Mouse (Mus musculus): ENCODE data around the gene Exoc3l4.

The Exoc3l4 gene

GRCm38 (mm10) chr12:111434164-111434744 is 17.4 kb downstream of the Exoc3l4 start:
- no peak for DNase-seq (ENCODE audit: low read depth, low spot score)

GRCm38 (mm10) chr12:111434745-111435327 is 18.0 kb downstream of the Exoc3l4 start:
- no peak for DNase-seq (ENCODE audit: low read depth, low spot score)

GRCm38 (mm10) chr12:111436170-111436569 is 19.4 kb downstream of the Exoc3l4 start:
- DNase-seq (ENCODE audit: low read depth, low spot score) = no peak

GRCm38 (mm10) chr12:111436640-111437039 is 19.8 kb downstream of the Exoc3l4 start:
- DNase-seq (ENCODE audit: low read depth, low spot score) = no peak

GRCm38 (mm10) chr12:111437222-111437900 is 20.5 kb downstream of the Exoc3l4 start:
- no peak for DNase-seq (ENCODE audit: low read depth, low spot score)

- DNase-seq (ENCODE audit: low read depth, low spot score) = no peak
These were observed 22.0 kb downstream of the Exoc3l4 start for GRCm38 (mm10) chr12:111438850-111439249.

GRCm38 (mm10) chr12:111440701-111441373 is 24.0 kb downstream of the Exoc3l4 start:
- DNase-seq (ENCODE audit: low read depth, low spot score) = no peak

- DNase-seq (ENCODE audit: low read depth, low spot score) = no peak
These were observed 24.7 kb downstream of the Exoc3l4 start for GRCm38 (mm10) chr12:111441523-111441922.

- peak; percentile 20 for DNase-seq (ENCODE audit: low read depth, low spot score)
These were observed 25.6 kb downstream of the Exoc3l4 start, which contains the start of gene Tnfaip2 for GRCm38 (mm10) chr12:111442309-111443010. TSS of gene Tnfaip2 (plus strand) at chr12:111442469.

GRCm38 (mm10) chr12:111443011-111443870 is 26.4 kb downstream of the Exoc3l4 start:
- DNase-seq (ENCODE audit: low read depth, low spot score) = no peak

GRCm38 (mm10) chr12:111443921-111444831 is 27.4 kb downstream of the Exoc3l4 start:
- DNase-seq (ENCODE audit: low read depth, low spot score) = no peak

- no peak for DNase-seq (ENCODE audit: low read depth, low spot score)
These were observed 28.5 kb downstream of the Exoc3l4 start for GRCm38 (mm10) chr12:111445161-111445889.

- no peak for DNase-seq (ENCODE audit: low read depth, low spot score)
These were observed 29.2 kb downstream of the Exoc3l4 start for GRCm38 (mm10) chr12:111445890-111446613.

GRCm38 (mm10) chr12:111446745-111447144 is 29.9 kb downstream of the Exoc3l4 start:
- no peak for DNase-seq (ENCODE audit: low read depth, low spot score)

- no peak for DNase-seq (ENCODE audit: low read depth, low spot score)
These were observed 30.5 kb downstream of the Exoc3l4 start for GRCm38 (mm10) chr12:111447350-111447749.

GRCm38 (mm10) chr12:111447898-111448760 is 31.3 kb downstream of the Exoc3l4 start:
- no peak for DNase-seq (ENCODE audit: low read depth, low spot score)

- DNase-seq (ENCODE audit: low read depth, low spot score) = no peak
These were observed 32.3 kb downstream of the Exoc3l4 start for GRCm38 (mm10) chr12:111448931-111449705.
